Mouse (Mus musculus): ENCODE measurements around the gene Tmem132a.

GRCm38 (mm10) chr19:10856520-10856919 is 13.2 kb downstream of the Tmem132a start:
- no peak for TF ChIP-seq CTCF (IDR thresholded peaks at IDR 0.05; ENCODE audit: borderline replicate concordance, control insufficient read depth, extremely low read depth, insufficient read depth, low read length, poor library complexity)
- no peak for TF ChIP-seq POLR2A (IDR thresholded peaks at IDR 0.05; ENCODE audit: control insufficient read depth, extremely low read depth, insufficient read depth, low read length, poor library complexity)
